Mouse (Mus musculus): ENCODE data around the gene Myl7. TPM values are rescaled to one million over a fixed set of nuclear protein-coding genes. Genes with fewer than 3 reads are reported as not detected.
A peak's percentile ranks its signal among the peaks of the same experiment; 100 is the strongest.

Myl7 gene
- polyA plus RNA-seq, 1 experiment from 2014 or later: 156 TPM

- Histone ChIP-seq H3K27ac (ENCODE audit: low read depth, low read length) (no peak overlapping the region), H3K9me3 (ENCODE audit: control insufficient read depth, low read length) (no peaks in the 10 kb centered on the region), H3K4me1 (replicated peaks; ENCODE audit: control insufficient read depth, insufficient read depth, low read length) (no peaks in the 10 kb centered on the region), H3K4me3 (ENCODE audit: low read depth, low read length) (no peak overlapping the region), H3K36me3 (ENCODE audit: control insufficient read depth, insufficient read depth, low read length) (peaks cover 30% of the 10 kb centered on the region), H3K9ac (ENCODE audit: low read depth, low read length) (no peak overlapping the region), H3K4me2 (no peak overlapping the region), H3K27me3 (replicated peaks; ENCODE audit: control insufficient read depth, insufficient read depth, low read length) (0 out of 2 replicates have a peak, but pooled peaks cover 2% of the 10 kb centered on the region)
- WGBS: 95% methylated on average over 16 of the region's 16 CpGs
- DNase-seq (ENCODE audit: low spot score): no peak
- no peak for ATAC-seq (replicated peaks; ENCODE audit: low FRiP score)
These were observed 29.3 kb downstream of the Myl7 start for GRCm38 (mm10) chr11:5869331-5869730.

DNA sequence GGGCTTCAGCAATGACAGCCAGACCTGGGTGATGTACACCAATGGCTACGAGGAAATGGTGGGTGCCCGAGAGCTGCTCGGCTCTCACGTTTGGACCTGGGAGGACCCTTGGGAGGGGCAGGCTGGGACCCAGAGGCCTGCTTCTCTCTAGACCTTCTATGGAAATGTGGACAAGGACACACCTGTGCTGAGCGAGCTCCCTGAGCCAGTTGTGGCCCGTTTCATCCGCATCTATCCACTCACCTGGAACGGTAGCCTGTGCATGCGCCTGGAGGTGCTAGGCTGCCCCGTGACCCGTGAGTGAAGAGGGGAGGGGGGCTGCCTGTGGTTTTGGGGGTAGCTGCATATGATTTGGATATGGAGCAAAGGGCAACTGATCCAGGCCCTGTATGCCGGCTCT is 30.3 kb downstream of the Myl7 start:
- Histone ChIP-seq H3K9me3 (ENCODE audit: control insufficient read depth, low read length) (no peaks in the 10 kb centered on the region), H3K27me3 (replicated peaks; ENCODE audit: control insufficient read depth, insufficient read depth, low read length) (peaks cover 2% of the 10 kb centered on the region; the same call in 1 of the 2 replicates), H3K36me3 (ENCODE audit: control insufficient read depth, insufficient read depth, low read length) (peaks cover 21% of the 10 kb centered on the region), H3K9ac (ENCODE audit: low read depth, low read length) (no peak overlapping the region), H3K27ac (ENCODE audit: low read depth, low read length) (no peak overlapping the region), H3K4me1 (replicated peaks; ENCODE audit: control insufficient read depth, insufficient read depth, low read length) (no peaks in the 10 kb centered on the region), H3K4me3 (ENCODE audit: low read depth, low read length) (no peak overlapping the region), H3K4me2 (no peak overlapping the region)
- WGBS: 91% methylated on average over 12 of the region's 12 CpGs
- ATAC-seq (replicated peaks; ENCODE audit: low FRiP score) (no peak), DNase-seq (ENCODE audit: low spot score) (no peak)

GRCm38 (mm10) chr11:5867196-5867595 is 31.4 kb downstream of the Myl7 start:
- no peak overlapping the region for H3K9ac ChIP-seq (ENCODE audit: low read depth, low read length)
- ATAC-seq (replicated peaks; ENCODE audit: low FRiP score): no peak
- H3K27ac ChIP-seq (ENCODE audit: low read depth, low read length): no peak overlapping the region
- H3K9me3 ChIP-seq (ENCODE audit: control insufficient read depth, low read length): no peaks in the 10 kb centered on the region
- H3K4me3 ChIP-seq (ENCODE audit: low read depth, low read length): no peak overlapping the region
- H3K4me2 ChIP-seq: no peak overlapping the region
- peaks cover 4% of the 10 kb centered on the region; the same call in 1 of the 2 replicates for H3K4me1 ChIP-seq (replicated peaks; ENCODE audit: control insufficient read depth, insufficient read depth, low read length)
- peaks cover 13% of the 10 kb centered on the region for H3K36me3 ChIP-seq (ENCODE audit: control insufficient read depth, insufficient read depth, low read length)
- WGBS: 88% methylated on average over 2 of the region's 2 CpGs
- DNase-seq (ENCODE audit: low spot score): no peak
- peaks cover 13% of the 10 kb centered on the region for H3K27me3 ChIP-seq (replicated peaks; ENCODE audit: control insufficient read depth, insufficient read depth, low read length)

DNA sequence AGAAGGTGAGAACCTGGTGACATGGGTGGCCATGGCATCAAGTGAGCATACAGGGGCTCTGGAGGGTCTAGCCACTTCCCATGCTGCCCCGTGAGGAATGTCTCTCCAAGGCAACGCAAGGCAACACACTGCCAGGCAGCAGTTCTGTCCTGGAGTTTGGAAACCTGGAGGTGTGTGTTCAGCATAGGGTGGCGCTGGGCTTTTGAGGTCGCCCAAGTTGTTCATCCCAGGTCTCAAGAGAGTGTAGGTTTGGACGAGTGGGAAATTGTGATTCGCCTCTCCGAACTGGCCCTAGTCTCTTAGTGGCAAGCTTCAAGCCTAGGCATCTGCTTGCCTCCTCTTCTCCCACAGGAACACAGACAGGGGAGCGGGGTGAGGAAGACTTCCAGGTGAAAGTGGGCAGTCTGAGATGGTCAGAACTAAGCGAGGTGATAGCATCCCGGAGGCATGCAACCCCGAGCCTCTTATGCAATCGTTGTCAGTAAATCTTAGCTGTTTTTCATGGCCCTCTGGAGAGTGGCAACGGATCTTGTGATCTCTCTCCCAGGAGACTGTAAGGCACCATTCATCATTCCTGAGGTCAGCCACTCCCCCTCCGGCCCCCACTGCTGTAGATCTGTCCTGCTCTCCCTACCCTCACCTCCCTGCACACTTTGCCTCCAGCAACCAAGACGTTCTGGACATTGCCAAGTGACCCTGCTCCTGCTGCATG is 36.0 kb downstream of the Myl7 start:
- Histone ChIP-seq H3K27me3 (replicated peaks; ENCODE audit: control insufficient read depth, insufficient read depth, low read length) (peaks cover 33% of the 10 kb centered on the region), H3K36me3 (ENCODE audit: control insufficient read depth, insufficient read depth, low read length) (no peaks in the 10 kb centered on the region), H3K4me2 (peak overlapping the region; percentile 67), H3K9ac (ENCODE audit: low read depth, low read length) (peak overlapping the region; percentile 55; the same call in 1 of the 2 replicates), H3K4me3 (ENCODE audit: low read depth, low read length) (peak overlapping the region; percentile 48), H3K27ac (ENCODE audit: low read depth, low read length) (no peak overlapping the region), H3K4me1 (replicated peaks; ENCODE audit: control insufficient read depth, insufficient read depth, low read length) (peaks cover 7% of the 10 kb centered on the region; the same call in 1 of the 2 replicates), H3K9me3 (ENCODE audit: control insufficient read depth, low read length) (peaks cover 3% of the 10 kb centered on the region; the same call in 1 of the 2 replicates)
- ATAC-seq (replicated peaks; ENCODE audit: low FRiP score) (no peak), DNase-seq (ENCODE audit: low spot score) (no peak)
- 19% methylated on average over 15 of the region's 15 CpGs for WGBS

DNA sequence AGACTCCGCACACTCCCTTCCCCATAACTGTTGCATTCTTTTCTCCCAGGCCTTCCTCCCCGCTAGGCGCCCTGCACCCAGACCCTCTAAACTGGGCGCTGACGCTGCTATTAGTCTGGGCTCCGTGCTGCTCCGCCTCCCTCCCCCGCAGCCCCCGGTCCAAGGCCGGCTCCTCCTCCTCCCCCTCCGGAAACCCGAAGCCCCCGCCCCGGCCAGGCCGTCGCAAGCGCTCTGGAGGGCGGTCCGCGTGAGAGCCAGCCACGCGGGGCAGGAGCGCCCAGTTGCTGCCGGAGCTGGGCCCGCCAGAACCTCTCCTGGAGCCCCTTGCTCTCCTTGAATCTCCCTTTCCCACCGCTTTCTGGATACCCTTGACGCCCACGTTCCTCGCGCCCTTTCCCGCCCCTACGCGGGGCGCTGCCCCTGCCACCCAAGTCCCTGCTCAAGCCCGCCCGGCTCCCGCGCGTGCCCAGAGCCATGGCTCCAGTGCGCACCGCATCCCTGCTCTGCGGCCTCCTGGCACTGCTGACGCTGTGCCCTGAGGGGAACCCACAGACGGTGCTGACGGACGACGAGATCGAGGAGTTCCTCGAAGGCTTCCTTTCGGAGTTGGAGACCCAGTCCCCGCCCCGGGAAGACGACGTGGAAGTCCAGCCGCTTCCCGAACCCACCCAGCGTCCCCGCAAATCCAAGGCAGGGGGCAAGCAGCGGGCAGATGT is 36.7 kb downstream of the Myl7 start, which contains the start of gene Aebp1:
Aebp1 (plus strand) TSS at position 270 of the 716 bp plus-strand sequence.
- peak; percentile 56 for ATAC-seq (replicated peaks; ENCODE audit: low FRiP score)
- DNase-seq (ENCODE audit: low spot score): peak; percentile 60
- peaks cover 33% of the 10 kb centered on the region for H3K27me3 ChIP-seq (replicated peaks; ENCODE audit: control insufficient read depth, insufficient read depth, low read length)

DNA sequence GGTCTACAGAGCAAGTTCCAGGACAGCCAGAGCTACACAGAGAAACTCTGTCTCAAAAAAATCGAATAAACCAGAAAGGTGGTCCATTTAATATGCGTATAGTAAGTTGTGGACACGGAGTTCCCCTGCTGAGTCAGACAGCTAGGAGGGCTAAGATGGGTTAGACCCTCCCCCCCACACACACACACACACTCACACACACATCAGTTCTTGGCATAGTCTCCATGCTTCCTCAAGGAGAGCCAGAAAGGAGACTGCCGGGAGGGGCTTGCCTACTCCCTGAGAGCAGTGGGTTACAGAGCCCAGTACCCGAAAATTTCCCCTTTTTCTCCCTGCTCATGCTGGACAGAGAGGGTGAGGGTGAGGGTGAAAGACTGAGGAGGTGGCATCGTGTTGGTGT is 37.9 kb downstream of the Myl7 start:
- Histone ChIP-seq H3K9ac (ENCODE audit: low read depth, low read length) (no peak overlapping the region), H3K27ac (ENCODE audit: low read depth, low read length) (no peak overlapping the region), H3K4me2 (no peak overlapping the region), H3K27me3 (replicated peaks; ENCODE audit: control insufficient read depth, insufficient read depth, low read length) (peaks cover 33% of the 10 kb centered on the region), H3K4me3 (ENCODE audit: low read depth, low read length) (no peak overlapping the region), H3K4me1 (replicated peaks; ENCODE audit: control insufficient read depth, insufficient read depth, low read length) (peaks cover 7% of the 10 kb centered on the region; the same call in 1 of the 2 replicates), H3K9me3 (ENCODE audit: control insufficient read depth, low read length) (peaks cover 3% of the 10 kb centered on the region; the same call in 1 of the 2 replicates), H3K36me3 (ENCODE audit: control insufficient read depth, insufficient read depth, low read length) (no peaks in the 10 kb centered on the region)
- ATAC-seq (replicated peaks; ENCODE audit: low FRiP score): no peak
- no peak for DNase-seq (ENCODE audit: low spot score)
- WGBS: 59% methylated on average over 6 of the region's 6 CpGs

More for the DNA sequence above, 36.7 kb downstream of the Myl7 start, which contains the start of gene Aebp1:
- no peaks in the 10 kb centered on the region for H3K36me3 ChIP-seq (ENCODE audit: control insufficient read depth, insufficient read depth, low read length)
- peak within 1 kb of the TSS; percentile 48 for H3K4me3 ChIP-seq (ENCODE audit: low read depth, low read length)
- peaks cover 7% of the 10 kb centered on the region; the same call in 1 of the 2 replicates for H3K4me1 ChIP-seq (replicated peaks; ENCODE audit: control insufficient read depth, insufficient read depth, low read length)
- 2% methylated on average over 57 of the region's 59 CpGs for WGBS
- peak within 1 kb of the TSS; percentile 55 for H3K9ac ChIP-seq (ENCODE audit: low read depth, low read length)
- H3K9me3 ChIP-seq (ENCODE audit: control insufficient read depth, low read length): peaks cover 3% of the 10 kb centered on the region; the same call in 1 of the 2 replicates
- no peak within 1 kb of the TSS for H3K27ac ChIP-seq (ENCODE audit: low read depth, low read length)
- H3K4me2 ChIP-seq: peak within 1 kb of the TSS; percentile 67

- Histone ChIP-seq H3K9me3 (ENCODE audit: control insufficient read depth, low read length) (peaks cover 3% of the 10 kb centered on the region; the same call in 1 of the 2 replicates), H3K4me2 (no peak overlapping the region), H3K9ac (ENCODE audit: low read depth, low read length) (no peak overlapping the region), H3K4me1 (replicated peaks; ENCODE audit: control insufficient read depth, insufficient read depth, low read length) (peaks cover 7% of the 10 kb centered on the region; the same call in 1 of the 2 replicates), H3K27me3 (replicated peaks; ENCODE audit: control insufficient read depth, insufficient read depth, low read length) (peaks cover 32% of the 10 kb centered on the region), H3K4me3 (ENCODE audit: low read depth, low read length) (no peak overlapping the region), H3K36me3 (ENCODE audit: control insufficient read depth, insufficient read depth, low read length) (no peaks in the 10 kb centered on the region), H3K27ac (ENCODE audit: low read depth, low read length) (no peak overlapping the region)
- 70% methylated on average over 13 of the region's 13 CpGs for whole genome bisulfite sequencing
- ATAC-seq (replicated peaks; ENCODE audit: low FRiP score): no peak
- no peak for DNase-seq (ENCODE audit: low spot score)
These were observed 38.6 kb downstream of the Myl7 start for GRCm38 (mm10) chr11:5859883-5860550.

GRCm38 (mm10) chr11:5858723-5859122 is 39.9 kb downstream of the Myl7 start:
- no peak overlapping the region for H3K9ac ChIP-seq (ENCODE audit: low read depth, low read length)
- H3K4me1 ChIP-seq (replicated peaks; ENCODE audit: control insufficient read depth, insufficient read depth, low read length): peaks cover 7% of the 10 kb centered on the region; the same call in 1 of the 2 replicates
- DNase-seq (ENCODE audit: low spot score) (no peak), ATAC-seq (replicated peaks; ENCODE audit: low FRiP score) (no peak)
- peaks cover 3% of the 10 kb centered on the region; the same call in 1 of the 2 replicates for H3K9me3 ChIP-seq (ENCODE audit: control insufficient read depth, low read length)
- H3K36me3 ChIP-seq (ENCODE audit: control insufficient read depth, insufficient read depth, low read length): no peaks in the 10 kb centered on the region
- WGBS: 76% methylated on average over 1 of the region's 1 CpGs
- no peak overlapping the region for H3K27ac ChIP-seq (ENCODE audit: low read depth, low read length)
- no peak overlapping the region for H3K4me3 ChIP-seq (ENCODE audit: low read depth, low read length)
- no peak overlapping the region for H3K4me2 ChIP-seq
- peaks cover 31% of the 10 kb centered on the region for H3K27me3 ChIP-seq (replicated peaks; ENCODE audit: control insufficient read depth, insufficient read depth, low read length)

Data from liver, embryonic 11.5 days (tissue).